Mouse (Mus musculus): ENCODE results near the gene Cyb5r3. TPM values are rescaled to one million over a fixed set of nuclear protein-coding genes. Genes with fewer than 3 reads are reported as not detected.

Cyb5r3 gene
- 143 and 165 TPM in 2 replicates for polyA plus RNA-seq (2015; fragmentation: Nextera tagmentation; extraction: Ambion mirVana)

- peak; percentile 43 for ATAC-seq (ENCODE audit: insufficient read depth)
- no peaks in the 10 kb centered on the region for H3K9me3 ChIP-seq (replicated peaks)
- peak within 1 kb of the TSS; percentile 92 for H3K9ac ChIP-seq
- H3K4me2 ChIP-seq: peak within 1 kb of the TSS; percentile 80
- H3K4me3 ChIP-seq (replicated peaks): peak within 1 kb of the TSS; percentile 86
- 35% methylated on average over 28 of the region's 28 CpGs for WGBS (ENCODE audit: insufficient replicate concordance)
- peaks cover 11% of the 10 kb centered on the region; the same call in 1 of the 2 replicates for H3K36me3 ChIP-seq (replicated peaks)
- H3K27ac ChIP-seq (replicated peaks): peak within 1 kb of the TSS; percentile 95
- H3K27me3 ChIP-seq: no peaks in the 10 kb centered on the region
- H3K4me1 ChIP-seq (replicated peaks): peaks cover 61% of the 10 kb centered on the region
Measured at GRCm38 (mm10) chr15:83172492-83173429, at the start of gene Cyb5r3. Gene Cyb5r3, minus strand, starts transcription at chr15:83172592.

DNA sequence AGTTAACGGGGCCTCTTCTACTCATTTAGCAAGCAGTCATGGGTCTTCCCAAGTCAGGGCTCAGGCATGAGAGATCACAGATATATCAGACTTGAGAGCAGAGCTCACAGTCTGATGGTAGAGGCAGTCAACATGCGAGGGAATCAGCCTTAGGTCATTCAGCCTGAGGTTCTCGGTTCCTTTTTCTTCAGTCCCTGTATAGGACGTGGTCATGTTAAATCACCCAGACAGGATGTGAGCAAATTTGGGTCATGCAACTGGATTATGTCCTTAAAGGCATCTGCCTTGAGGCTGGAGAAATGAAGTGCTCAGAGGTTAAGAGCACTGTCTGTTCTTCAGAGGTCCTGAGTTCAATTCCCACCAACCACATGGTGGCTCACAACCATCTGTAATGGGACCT lies 49.3 kb upstream of the Cyb5r3 start:
- no peak for ATAC-seq (ENCODE audit: insufficient read depth)
- 45% methylated on average over 4 of the region's 4 CpGs for WGBS (ENCODE audit: insufficient replicate concordance)
- Histone ChIP-seq H3K27ac (replicated peaks) (no peak overlapping the region), H3K27me3 (no peaks in the 10 kb centered on the region), H3K36me3 (replicated peaks) (no peaks in the 10 kb centered on the region), H3K4me2 (no peak overlapping the region), H3K4me1 (replicated peaks) (peaks cover 14% of the 10 kb centered on the region), H3K4me3 (replicated peaks) (no peak overlapping the region), H3K9ac (no peak overlapping the region), H3K9me3 (replicated peaks) (no peaks in the 10 kb centered on the region)

GRCm38 (mm10) chr15:83220368-83221013 lies 48.1 kb upstream of the Cyb5r3 start:
- Histone ChIP-seq H3K4me1 (replicated peaks) (peaks cover 14% of the 10 kb centered on the region), H3K36me3 (replicated peaks) (no peaks in the 10 kb centered on the region), H3K27me3 (no peaks in the 10 kb centered on the region), H3K9me3 (replicated peaks) (no peaks in the 10 kb centered on the region), H3K4me2 (no peak overlapping the region), H3K9ac (no peak overlapping the region), H3K4me3 (replicated peaks) (no peak overlapping the region), H3K27ac (replicated peaks) (no peak overlapping the region)
- no peak for ATAC-seq (ENCODE audit: insufficient read depth)
- WGBS (ENCODE audit: insufficient replicate concordance): 50% methylated on average over 9 of the region's 9 CpGs

DNA sequence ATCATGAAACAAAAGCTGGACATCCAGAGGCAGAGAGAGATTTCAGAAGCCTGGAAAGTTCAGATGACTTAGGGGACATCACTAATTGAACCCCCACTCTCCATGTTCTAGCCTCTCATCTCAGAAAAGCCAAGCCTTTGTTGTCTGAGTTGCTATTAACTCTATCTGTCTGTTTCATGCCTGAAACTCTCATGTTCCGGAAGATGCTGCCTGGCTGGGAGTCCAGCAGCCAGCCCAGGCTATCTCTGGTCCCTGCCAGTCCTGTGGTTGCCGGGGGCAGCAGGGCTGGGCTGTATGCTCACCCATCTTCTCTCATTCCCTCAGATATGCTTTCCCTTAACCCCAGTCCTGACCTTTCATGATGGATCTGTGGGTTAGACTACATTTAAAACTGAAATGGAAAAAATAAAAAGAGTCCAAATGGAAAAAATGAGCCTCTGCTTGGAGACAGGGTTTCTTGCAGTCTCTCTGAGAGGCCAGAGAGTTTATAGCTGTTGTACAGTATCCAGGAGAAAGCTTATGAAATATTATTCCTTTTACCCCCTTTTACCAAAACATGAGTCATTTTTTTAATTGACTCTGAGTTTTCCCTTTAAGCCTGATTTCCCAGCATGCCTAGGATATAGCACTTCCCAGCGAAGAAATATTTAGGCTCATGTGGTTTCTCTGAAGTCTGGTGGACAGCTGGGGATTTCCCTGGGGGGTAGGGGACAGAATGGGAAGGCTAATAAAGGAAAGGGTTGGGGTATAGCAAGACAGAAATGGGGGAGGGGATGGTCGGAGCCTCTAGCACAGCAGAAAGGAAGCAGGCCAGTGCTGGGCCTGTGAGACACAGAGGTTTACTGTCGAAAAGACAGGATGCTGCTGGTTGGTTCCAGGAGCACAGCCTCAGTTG lies 43.2 kb upstream of the Cyb5r3 start:
- WGBS (ENCODE audit: insufficient replicate concordance): 42% methylated on average over 5 of the region's 5 CpGs
- Histone ChIP-seq H3K4me2 (no peak overlapping the region), H3K9ac (no peak overlapping the region), H3K4me3 (replicated peaks) (no peak overlapping the region), H3K9me3 (replicated peaks) (no peaks in the 10 kb centered on the region), H3K27ac (replicated peaks) (no peak overlapping the region), H3K4me1 (replicated peaks) (no peaks in the 10 kb centered on the region), H3K27me3 (peaks cover 8% of the 10 kb centered on the region; the same call in 1 of the 2 replicates), H3K36me3 (replicated peaks) (no peaks in the 10 kb centered on the region)
- ATAC-seq (ENCODE audit: insufficient read depth): no peak

DNA sequence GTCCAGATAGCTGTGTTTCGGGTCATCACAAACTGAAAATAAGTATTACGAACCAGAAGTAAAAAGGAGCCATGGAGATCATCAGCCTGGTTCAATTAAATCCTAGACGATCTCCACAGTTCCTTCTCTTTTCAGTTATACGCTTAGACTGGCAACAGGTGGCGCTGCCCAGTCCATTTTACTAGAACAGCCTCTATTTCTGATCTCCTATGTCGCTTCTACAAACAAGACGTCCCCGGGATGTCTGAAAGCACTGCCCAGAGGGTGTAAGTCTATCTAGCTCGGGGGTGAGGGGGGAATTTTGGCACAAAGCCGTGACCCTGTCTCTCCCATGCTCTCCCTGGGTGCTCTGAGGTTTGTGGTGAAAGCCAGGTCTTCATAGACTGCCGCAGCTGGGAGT lies 37.8 kb upstream of the Cyb5r3 start:
- Histone ChIP-seq H3K4me2 (peak overlapping the region; percentile 11; the same call in 1 of the 2 replicates), H3K9me3 (replicated peaks) (no peaks in the 10 kb centered on the region), H3K27ac (replicated peaks) (no peak overlapping the region), H3K9ac (no peak overlapping the region), H3K36me3 (replicated peaks) (no peaks in the 10 kb centered on the region), H3K4me1 (replicated peaks) (peaks cover 5% of the 10 kb centered on the region; the same call in 1 of the 2 replicates), H3K27me3 (peaks cover 34% of the 10 kb centered on the region), H3K4me3 (replicated peaks) (no peak overlapping the region)
- WGBS (ENCODE audit: insufficient replicate concordance): 19% methylated on average over 11 of the region's 11 CpGs
- no peak for ATAC-seq (ENCODE audit: insufficient read depth)

DNA sequence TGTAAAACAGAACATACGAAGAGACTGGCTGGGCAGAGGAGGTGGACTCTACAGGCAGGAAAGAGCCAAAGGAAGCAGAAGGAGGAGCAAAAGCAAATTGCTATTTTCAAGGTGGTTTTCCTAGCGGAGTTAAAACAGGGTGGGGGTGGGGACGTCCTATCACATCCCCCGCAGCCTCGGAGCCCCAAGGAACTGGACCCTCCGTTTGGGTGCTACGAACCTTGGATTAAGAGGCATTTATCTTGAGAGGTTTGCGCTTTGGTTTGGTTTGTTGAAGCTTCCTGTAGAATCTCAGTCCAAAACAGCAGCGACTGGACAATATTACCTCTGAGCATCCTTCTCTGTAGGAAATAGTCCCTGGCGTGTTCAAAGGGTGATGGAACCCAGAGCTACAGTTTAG lies 37.3 kb upstream of the Cyb5r3 start:
- 12% methylated on average over 10 of the region's 10 CpGs for WGBS (ENCODE audit: insufficient replicate concordance)
- no peak for ATAC-seq (ENCODE audit: insufficient read depth)
- peak overlapping the region; percentile 11; the same call in 1 of the 2 replicates for H3K4me2 ChIP-seq
- no peak overlapping the region for H3K27ac ChIP-seq (replicated peaks)
- H3K36me3 ChIP-seq (replicated peaks): no peaks in the 10 kb centered on the region
- H3K9me3 ChIP-seq (replicated peaks): no peaks in the 10 kb centered on the region
- no peak overlapping the region for H3K4me3 ChIP-seq (replicated peaks)
- peaks cover 34% of the 10 kb centered on the region for H3K27me3 ChIP-seq
- no peak overlapping the region for H3K9ac ChIP-seq
- H3K4me1 ChIP-seq (replicated peaks): peaks cover 9% of the 10 kb centered on the region; the same call in 1 of the 2 replicates

- WGBS (ENCODE audit: insufficient replicate concordance): 32% methylated on average over 4 of the region's 4 CpGs
- H3K27ac ChIP-seq (replicated peaks): no peak overlapping the region
- H3K4me3 ChIP-seq (replicated peaks): no peak overlapping the region
- ATAC-seq (ENCODE audit: insufficient read depth): no peak
- H3K9me3 ChIP-seq (replicated peaks): no peaks in the 10 kb centered on the region
- H3K4me1 ChIP-seq (replicated peaks): peaks cover 12% of the 10 kb centered on the region; the same call in 1 of the 2 replicates
- H3K36me3 ChIP-seq (replicated peaks): no peaks in the 10 kb centered on the region
- no peak overlapping the region for H3K4me2 ChIP-seq
- H3K9ac ChIP-seq: no peak overlapping the region
- peaks cover 40% of the 10 kb centered on the region for H3K27me3 ChIP-seq
Measured at GRCm38 (mm10) chr15:83209092-83209695, 36.8 kb upstream of the Cyb5r3 start.

DNA sequence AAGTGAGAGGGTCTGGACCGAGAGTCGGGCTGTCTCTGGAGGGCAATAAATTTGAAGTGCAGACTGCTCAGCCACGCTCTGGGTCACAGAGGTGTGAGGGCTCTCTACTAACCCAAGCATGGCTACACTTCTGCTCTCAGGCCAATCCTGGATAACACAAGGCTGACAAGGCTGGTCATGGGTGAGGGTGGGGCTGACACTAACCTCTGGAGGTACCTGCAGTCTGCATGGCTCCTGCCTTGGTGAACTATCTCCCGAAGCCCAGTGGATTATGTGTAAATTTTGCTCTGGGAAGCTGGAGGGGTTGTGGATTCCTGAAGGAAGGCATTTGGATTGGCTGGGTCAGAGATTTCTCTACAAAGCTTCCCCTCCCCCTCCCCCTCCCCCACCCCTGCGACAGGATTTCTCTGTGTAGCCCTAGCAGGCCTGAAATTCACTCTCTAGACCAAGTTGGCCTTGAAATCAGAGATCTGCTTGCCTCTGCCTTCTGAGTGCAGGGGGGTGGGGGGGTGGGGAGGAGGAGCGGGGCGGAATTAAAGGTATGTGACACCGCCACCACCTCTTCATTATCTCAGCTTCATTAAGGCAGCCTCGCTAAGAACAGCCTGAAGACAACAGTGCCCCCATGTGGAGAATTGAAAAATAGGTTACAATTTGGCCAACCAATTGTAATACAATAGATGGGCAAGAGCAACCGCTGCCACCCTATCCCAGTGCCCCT lies 32.5 kb upstream of the Cyb5r3 start:
- Histone ChIP-seq H3K4me1 (replicated peaks) (peaks cover 12% of the 10 kb centered on the region; the same call in 1 of the 2 replicates), H3K27ac (replicated peaks) (no peak overlapping the region), H3K9ac (no peak overlapping the region), H3K36me3 (replicated peaks) (no peaks in the 10 kb centered on the region), H3K27me3 (peaks cover 28% of the 10 kb centered on the region), H3K9me3 (replicated peaks) (no peaks in the 10 kb centered on the region), H3K4me3 (replicated peaks) (no peak overlapping the region), H3K4me2 (peak overlapping the region; percentile 41)
- ATAC-seq (ENCODE audit: insufficient read depth): no peak
- 18% methylated on average over 10 of the region's 10 CpGs for WGBS (ENCODE audit: insufficient replicate concordance)

- Histone ChIP-seq H3K27me3 (peaks cover 10% of the 10 kb centered on the region; the same call in 1 of the 2 replicates), H3K9me3 (replicated peaks) (no peaks in the 10 kb centered on the region), H3K4me1 (replicated peaks) (peaks cover 9% of the 10 kb centered on the region; the same call in 1 of the 2 replicates), H3K4me2 (no peak overlapping the region), H3K27ac (replicated peaks) (no peak overlapping the region), H3K36me3 (replicated peaks) (no peaks in the 10 kb centered on the region), H3K9ac (no peak overlapping the region), H3K4me3 (replicated peaks) (no peak overlapping the region)
- ATAC-seq (ENCODE audit: insufficient read depth): no peak
- WGBS (ENCODE audit: insufficient replicate concordance): 63% methylated on average over 4 of the region's 4 CpGs
Measured at GRCm38 (mm10) chr15:83202412-83202811, 30.0 kb upstream of the Cyb5r3 start.

GRCm38 (mm10) chr15:83193413-83193812 lies 21.0 kb upstream of the Cyb5r3 start:
- Histone ChIP-seq H3K36me3 (replicated peaks) (no peaks in the 10 kb centered on the region), H3K4me2 (no peak overlapping the region), H3K27me3 (no peaks in the 10 kb centered on the region), H3K9me3 (replicated peaks) (no peaks in the 10 kb centered on the region), H3K4me3 (replicated peaks) (no peak overlapping the region), H3K4me1 (replicated peaks) (no peaks in the 10 kb centered on the region), H3K9ac (no peak overlapping the region), H3K27ac (replicated peaks) (no peak overlapping the region)
- 72% methylated on average over 4 of the region's 4 CpGs for whole genome bisulfite sequencing (ENCODE audit: insufficient replicate concordance)
- no peak for ATAC-seq (ENCODE audit: insufficient read depth)
